Mouse (Mus musculus): ENCODE measurements around the gene Ccl6. TPM values are rescaled to one million over a fixed set of nuclear protein-coding genes. Genes with fewer than 3 reads are reported as not detected.

The Ccl6 gene
- polyA plus RNA-seq, 1 experiment from 2014 or later: 2.8 TPM

DNA sequence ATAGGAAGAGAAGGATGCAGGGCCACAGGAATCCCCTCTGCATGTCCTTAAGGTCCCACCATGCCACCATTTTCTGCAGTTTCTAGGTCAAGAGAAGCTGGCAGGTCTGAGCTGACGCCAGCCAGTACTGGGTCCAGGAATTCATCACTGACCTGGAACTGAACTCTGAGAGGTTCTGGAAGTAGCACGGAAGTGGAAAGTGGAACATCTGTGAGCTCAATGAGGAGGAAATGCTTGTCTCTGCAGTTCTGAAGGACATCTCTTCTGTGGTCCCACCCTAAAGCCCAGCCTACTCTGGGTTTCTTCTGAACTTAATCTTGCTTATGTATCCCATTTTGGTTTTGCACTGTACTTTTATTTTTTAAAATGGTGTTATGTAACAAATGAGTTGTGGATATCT lies 38.2 kb upstream of the Ccl6 start:
- Histone ChIP-seq H3K27me3 (ENCODE audit: control insufficient read depth, insufficient read depth, low read length) (no peaks in the 10 kb centered on the region), H3K4me1 (ENCODE audit: control insufficient read depth, insufficient read depth, low read length) (no peaks in the 10 kb centered on the region), H3K4me2 (ENCODE audit: low read length) (no peak overlapping the region), H3K36me3 (ENCODE audit: control insufficient read depth, insufficient read depth, low read length) (no peaks in the 10 kb centered on the region), H3K27ac (replicated peaks; ENCODE audit: low read depth, low read length) (no peak overlapping the region), H3K4me3 (replicated peaks; ENCODE audit: low read depth, low read length) (no peak overlapping the region), H3K9me3 (ENCODE audit: control insufficient read depth, low read length) (no peaks in the 10 kb centered on the region), H3K9ac (replicated peaks; ENCODE audit: low read length) (no peak overlapping the region)
- 94% methylated on average over 2 of the region's 2 CpGs for WGBS
- no peak for ATAC-seq (ENCODE audit: low FRiP score, low TSS enrichment)
- no peak for DNase-seq

DNA sequence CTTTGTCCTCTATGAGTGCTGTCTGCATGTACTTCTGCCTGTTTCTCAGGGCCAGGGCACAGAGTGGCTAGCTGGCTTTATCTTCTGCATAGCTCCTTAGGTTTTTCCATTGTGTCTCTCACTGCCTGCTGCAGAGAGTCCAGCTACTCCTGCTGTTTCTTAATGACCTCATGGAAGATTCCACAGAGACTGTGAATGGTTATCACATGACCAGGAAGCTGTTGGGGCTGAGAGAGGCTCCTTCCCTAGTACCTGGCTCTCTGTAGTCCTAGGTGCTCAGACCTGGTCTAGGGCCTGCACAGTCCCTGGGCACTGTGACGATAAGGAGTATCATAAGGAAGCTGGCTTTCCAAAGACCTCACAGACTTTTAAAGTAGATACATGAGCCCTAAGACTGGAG lies 37.7 kb upstream of the Ccl6 start:
- ATAC-seq (ENCODE audit: low FRiP score, low TSS enrichment) (no peak), DNase-seq (no peak)
- no peak overlapping the region for H3K4me3 ChIP-seq (replicated peaks; ENCODE audit: low read depth, low read length)
- H3K9ac ChIP-seq (replicated peaks; ENCODE audit: low read length): no peak overlapping the region
- no peak overlapping the region for H3K27ac ChIP-seq (replicated peaks; ENCODE audit: low read depth, low read length)
- no peaks in the 10 kb centered on the region for H3K27me3 ChIP-seq (ENCODE audit: control insufficient read depth, insufficient read depth, low read length)
- no peaks in the 10 kb centered on the region for H3K4me1 ChIP-seq (ENCODE audit: control insufficient read depth, insufficient read depth, low read length)
- no peaks in the 10 kb centered on the region for H3K36me3 ChIP-seq (ENCODE audit: control insufficient read depth, insufficient read depth, low read length)
- WGBS: 94% methylated on average over 1 of the region's 1 CpGs
- H3K4me2 ChIP-seq (ENCODE audit: low read length): no peak overlapping the region
- no peaks in the 10 kb centered on the region for H3K9me3 ChIP-seq (ENCODE audit: control insufficient read depth, low read length)

DNA sequence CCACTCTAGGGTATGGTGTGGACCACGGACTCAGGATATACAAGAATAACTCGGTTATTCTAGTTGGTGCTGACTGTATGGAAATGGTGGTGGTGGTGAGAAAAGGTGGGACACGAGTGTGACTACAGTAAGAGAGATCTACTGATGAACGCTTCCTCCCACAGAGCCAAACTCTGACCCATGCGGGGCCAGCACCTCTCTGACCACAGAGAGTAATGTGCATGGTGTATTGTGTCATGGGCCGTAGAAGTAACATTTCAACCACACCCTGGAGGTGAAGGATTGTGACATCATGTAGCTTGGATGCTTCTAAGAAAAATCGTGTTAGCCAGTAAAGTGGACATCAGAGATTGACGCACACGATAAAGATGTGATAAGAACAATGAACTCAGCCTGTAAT lies 35.9 kb upstream of the Ccl6 start:
- no peaks in the 10 kb centered on the region for H3K9me3 ChIP-seq (ENCODE audit: control insufficient read depth, low read length)
- WGBS: 89% methylated on average over 9 of the region's 9 CpGs
- H3K4me1 ChIP-seq (ENCODE audit: control insufficient read depth, insufficient read depth, low read length): no peaks in the 10 kb centered on the region
- no peak overlapping the region for H3K9ac ChIP-seq (replicated peaks; ENCODE audit: low read length)
- H3K36me3 ChIP-seq (ENCODE audit: control insufficient read depth, insufficient read depth, low read length): no peaks in the 10 kb centered on the region
- H3K4me3 ChIP-seq (replicated peaks; ENCODE audit: low read depth, low read length): no peak overlapping the region
- no peak overlapping the region for H3K4me2 ChIP-seq (ENCODE audit: low read length)
- no peaks in the 10 kb centered on the region for H3K27me3 ChIP-seq (ENCODE audit: control insufficient read depth, insufficient read depth, low read length)
- DNase-seq: no peak
- no peak overlapping the region for H3K27ac ChIP-seq (replicated peaks; ENCODE audit: low read depth, low read length)
- no peak for ATAC-seq (ENCODE audit: low FRiP score, low TSS enrichment)

DNA sequence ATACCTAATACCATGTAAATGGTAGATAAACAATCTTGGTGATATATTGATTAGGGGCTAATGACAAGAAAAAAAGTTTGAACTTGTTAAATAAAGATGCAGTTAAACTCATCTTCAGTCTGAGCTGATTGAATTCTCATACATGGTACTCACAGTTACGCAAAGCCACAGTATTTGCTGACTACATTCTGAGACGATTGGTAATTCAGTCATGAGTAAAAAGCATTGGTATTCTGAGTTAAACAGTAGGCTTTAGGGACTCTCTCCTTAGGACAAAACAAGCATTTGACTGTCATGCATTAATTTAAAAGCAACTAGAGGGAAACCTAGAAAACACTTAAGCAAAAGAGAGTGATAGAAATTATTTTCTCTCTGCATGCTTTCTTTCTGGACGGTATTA lies 30.7 kb upstream of the Ccl6 start:
- H3K9ac ChIP-seq (replicated peaks; ENCODE audit: low read length): no peak overlapping the region
- no peaks in the 10 kb centered on the region for H3K27me3 ChIP-seq (ENCODE audit: control insufficient read depth, insufficient read depth, low read length)
- H3K27ac ChIP-seq (replicated peaks; ENCODE audit: low read depth, low read length): no peak overlapping the region
- no peak overlapping the region for H3K4me3 ChIP-seq (replicated peaks; ENCODE audit: low read depth, low read length)
- 89% methylated on average over 3 of the region's 3 CpGs for WGBS
- no peaks in the 10 kb centered on the region for H3K9me3 ChIP-seq (ENCODE audit: control insufficient read depth, low read length)
- H3K36me3 ChIP-seq (ENCODE audit: control insufficient read depth, insufficient read depth, low read length): no peaks in the 10 kb centered on the region
- DNase-seq (no peak), ATAC-seq (ENCODE audit: low FRiP score, low TSS enrichment) (no peak)
- H3K4me1 ChIP-seq (ENCODE audit: control insufficient read depth, insufficient read depth, low read length): no peaks in the 10 kb centered on the region
- H3K4me2 ChIP-seq (ENCODE audit: low read length): no peak overlapping the region

DNA sequence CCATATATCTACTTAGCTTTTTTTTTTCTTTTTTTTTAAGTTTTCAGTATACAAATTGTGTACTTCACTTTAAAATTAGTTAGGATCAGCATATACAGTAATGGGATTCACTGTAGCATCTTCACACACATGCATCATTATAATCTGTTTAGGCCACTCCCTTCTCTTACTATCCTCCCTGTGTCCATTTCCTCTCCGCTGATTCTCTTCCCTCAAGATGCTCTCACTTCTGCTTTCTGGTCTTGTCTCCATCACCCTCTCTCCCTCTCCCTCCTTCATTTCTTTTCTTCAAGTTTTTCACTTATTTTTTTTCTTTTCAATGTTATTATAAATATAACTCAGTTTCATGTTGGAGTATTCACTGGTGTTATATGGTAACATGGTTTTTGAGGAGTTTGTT lies 26.1 kb upstream of the Ccl6 start:
- H3K4me1 ChIP-seq (ENCODE audit: control insufficient read depth, insufficient read depth, low read length): no peaks in the 10 kb centered on the region
- no peak overlapping the region for H3K4me3 ChIP-seq (replicated peaks; ENCODE audit: low read depth, low read length)
- no peaks in the 10 kb centered on the region for H3K36me3 ChIP-seq (ENCODE audit: control insufficient read depth, insufficient read depth, low read length)
- no peak overlapping the region for H3K4me2 ChIP-seq (ENCODE audit: low read length)
- WGBS: 94% methylated on average over 1 of the region's 1 CpGs
- H3K27ac ChIP-seq (replicated peaks; ENCODE audit: low read depth, low read length): no peak overlapping the region
- ATAC-seq (ENCODE audit: low FRiP score, low TSS enrichment) (no peak), DNase-seq (no peak)
- no peaks in the 10 kb centered on the region for H3K9me3 ChIP-seq (ENCODE audit: control insufficient read depth, low read length)
- no peaks in the 10 kb centered on the region for H3K27me3 ChIP-seq (ENCODE audit: control insufficient read depth, insufficient read depth, low read length)
- H3K9ac ChIP-seq (replicated peaks; ENCODE audit: low read length): no peak overlapping the region

DNA sequence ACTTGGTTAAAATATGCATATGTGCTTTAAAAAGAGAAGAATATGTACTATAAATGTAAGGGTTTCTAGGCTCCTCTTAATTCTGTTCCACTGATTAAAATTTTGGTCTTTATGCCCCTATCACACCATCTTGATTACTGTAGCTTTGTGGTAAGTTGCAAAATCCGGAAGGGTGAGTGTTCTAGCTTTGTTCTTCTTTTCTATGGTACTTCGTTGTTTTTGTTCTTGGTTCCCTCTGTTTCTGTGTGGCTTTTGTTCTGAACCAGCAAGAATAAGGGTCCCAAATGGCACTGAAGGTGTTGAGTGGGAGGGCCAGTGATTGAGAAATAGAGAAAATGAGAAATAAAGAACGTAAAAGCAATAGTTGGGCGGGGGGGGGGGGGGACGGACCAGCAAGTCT lies 25.4 kb upstream of the Ccl6 start:
- H3K36me3 ChIP-seq (ENCODE audit: control insufficient read depth, insufficient read depth, low read length): no peaks in the 10 kb centered on the region
- no peak overlapping the region for H3K27ac ChIP-seq (replicated peaks; ENCODE audit: low read depth, low read length)
- H3K4me2 ChIP-seq (ENCODE audit: low read length): no peak overlapping the region
- H3K9me3 ChIP-seq (ENCODE audit: control insufficient read depth, low read length): no peaks in the 10 kb centered on the region
- WGBS: 55% methylated on average over 5 of the region's 5 CpGs
- no peak overlapping the region for H3K4me3 ChIP-seq (replicated peaks; ENCODE audit: low read depth, low read length)
- DNase-seq (no peak), ATAC-seq (ENCODE audit: low FRiP score, low TSS enrichment) (no peak)
- no peaks in the 10 kb centered on the region for H3K4me1 ChIP-seq (ENCODE audit: control insufficient read depth, insufficient read depth, low read length)
- H3K27me3 ChIP-seq (ENCODE audit: control insufficient read depth, insufficient read depth, low read length): no peaks in the 10 kb centered on the region
- H3K9ac ChIP-seq (replicated peaks; ENCODE audit: low read length): no peak overlapping the region

DNA sequence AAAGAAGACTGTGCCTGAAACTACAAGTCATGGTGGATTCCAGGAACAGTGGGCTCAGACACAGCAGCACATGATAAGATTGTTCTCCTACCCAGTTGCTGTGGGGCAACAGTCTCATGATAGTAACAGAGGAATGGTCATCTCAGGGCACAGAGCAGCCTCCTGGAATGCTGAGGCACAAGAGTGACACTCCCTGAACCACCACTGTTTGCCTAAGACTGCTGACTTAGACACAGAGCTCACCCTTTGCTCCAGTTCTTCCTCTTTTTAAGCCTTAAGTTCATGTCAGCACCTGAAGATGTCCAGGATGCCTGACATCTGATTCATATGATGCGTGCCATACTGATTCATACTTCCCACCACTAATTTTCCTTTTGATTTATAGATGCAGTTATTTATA lies 23.7 kb upstream of the Ccl6 start:
- no peaks in the 10 kb centered on the region for H3K36me3 ChIP-seq (ENCODE audit: control insufficient read depth, insufficient read depth, low read length)
- H3K4me2 ChIP-seq (ENCODE audit: low read length): no peak overlapping the region
- H3K4me3 ChIP-seq (replicated peaks; ENCODE audit: low read depth, low read length): no peak overlapping the region
- no peak overlapping the region for H3K9ac ChIP-seq (replicated peaks; ENCODE audit: low read length)
- H3K27me3 ChIP-seq (ENCODE audit: control insufficient read depth, insufficient read depth, low read length): no peaks in the 10 kb centered on the region
- WGBS: 94% methylated on average over 1 of the region's 1 CpGs
- ATAC-seq (ENCODE audit: low FRiP score, low TSS enrichment) (no peak), DNase-seq (no peak)
- no peaks in the 10 kb centered on the region for H3K4me1 ChIP-seq (ENCODE audit: control insufficient read depth, insufficient read depth, low read length)
- H3K9me3 ChIP-seq (ENCODE audit: control insufficient read depth, low read length): no peaks in the 10 kb centered on the region
- H3K27ac ChIP-seq (replicated peaks; ENCODE audit: low read depth, low read length): no peak overlapping the region

- DNase-seq: no peak
- Histone ChIP-seq H3K9me3 (ENCODE audit: control insufficient read depth, low read length) (no peaks in the 10 kb centered on the region), H3K4me2 (ENCODE audit: low read length) (no peak overlapping the region), H3K27ac (replicated peaks; ENCODE audit: low read depth, low read length) (no peak overlapping the region), H3K9ac (replicated peaks; ENCODE audit: low read length) (no peak overlapping the region), H3K36me3 (ENCODE audit: control insufficient read depth, insufficient read depth, low read length) (no peaks in the 10 kb centered on the region), H3K27me3 (ENCODE audit: control insufficient read depth, insufficient read depth, low read length) (no peaks in the 10 kb centered on the region), H3K4me1 (ENCODE audit: control insufficient read depth, insufficient read depth, low read length) (no peaks in the 10 kb centered on the region), H3K4me3 (replicated peaks; ENCODE audit: low read depth, low read length) (no peak overlapping the region)
- ATAC-seq (ENCODE audit: low FRiP score, low TSS enrichment): no peak
- 75% methylated on average over 2 of the region's 2 CpGs for WGBS
Observed at GRCm38 (mm10) chr11:83610900-83611299, 18.0 kb upstream of the Ccl6 start.

- no peak overlapping the region for H3K4me3 ChIP-seq (replicated peaks; ENCODE audit: low read depth, low read length)
- 53% methylated on average over 1 of the region's 1 CpGs for WGBS
- ATAC-seq (ENCODE audit: low FRiP score, low TSS enrichment): no peak
Observed at GRCm38 (mm10) chr11:83606396-83606795, 13.5 kb upstream of the Ccl6 start.

More at GRCm38 (mm10) chr11:83606396-83606795, 13.5 kb upstream of the Ccl6 start:
- Histone ChIP-seq H3K27ac (replicated peaks; ENCODE audit: low read depth, low read length) (no peak overlapping the region), H3K9ac (replicated peaks; ENCODE audit: low read length) (no peak overlapping the region), H3K4me1 (ENCODE audit: control insufficient read depth, insufficient read depth, low read length) (no peaks in the 10 kb centered on the region), H3K9me3 (ENCODE audit: control insufficient read depth, low read length) (no peaks in the 10 kb centered on the region), H3K27me3 (ENCODE audit: control insufficient read depth, insufficient read depth, low read length) (no peaks in the 10 kb centered on the region), H3K4me2 (ENCODE audit: low read length) (no peak overlapping the region), H3K36me3 (ENCODE audit: control insufficient read depth, insufficient read depth, low read length) (no peaks in the 10 kb centered on the region)
- no peak for DNase-seq
